Mouse (Mus musculus): ENCODE measurements at regions not wholly inside any gene's neighbourhood (a gene's known extent, or its start where the extent isn't known, plus 50 kb on each side); places are given as distances from the start of the nearest gene placed in this dataset.

DNA sequence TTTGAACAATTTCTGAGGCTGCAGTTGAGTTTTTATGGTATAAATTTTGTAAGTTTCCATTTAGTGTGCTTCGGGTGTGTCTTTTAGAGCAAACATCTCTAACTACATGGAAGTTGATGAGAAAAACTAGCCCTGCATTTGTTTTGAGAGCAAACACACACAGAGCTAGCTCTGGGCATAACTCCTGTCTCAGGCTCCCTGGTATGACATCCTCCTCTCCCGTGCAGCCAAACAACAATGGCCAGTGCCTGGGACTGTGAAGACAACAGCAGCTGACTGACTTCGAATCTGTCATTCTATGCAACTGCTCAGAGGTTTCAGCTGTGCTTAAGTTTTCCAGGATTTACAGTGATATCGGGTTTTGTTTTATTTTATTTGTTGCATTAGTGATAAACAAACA, 105.3 kb upstream of the Peli1 start:
- no peak for TF ChIP-seq CTCF (IDR thresholded peaks at IDR 0.05; ENCODE audit: control insufficient read depth, insufficient read depth, insufficient read length)
- no peak for TF ChIP-seq MYOG (IDR thresholded peaks at IDR 0.05; ENCODE audit: control insufficient read depth, extremely low read depth, insufficient read length)
- no peak for TF ChIP-seq CEBPB (IDR thresholded peaks at IDR 0.05; ENCODE audit: low read depth)

Data from C2C12 (cell line).